Mouse (Mus musculus): Measurements from ENCODE around the gene Sdk1. TPM values are rescaled to one million over a fixed set of nuclear protein-coding genes. Genes with fewer than 3 reads are reported as not detected.

The Sdk1 gene
- polyA plus RNA-seq, 1 experiment: 1.6 TPM

DNA sequence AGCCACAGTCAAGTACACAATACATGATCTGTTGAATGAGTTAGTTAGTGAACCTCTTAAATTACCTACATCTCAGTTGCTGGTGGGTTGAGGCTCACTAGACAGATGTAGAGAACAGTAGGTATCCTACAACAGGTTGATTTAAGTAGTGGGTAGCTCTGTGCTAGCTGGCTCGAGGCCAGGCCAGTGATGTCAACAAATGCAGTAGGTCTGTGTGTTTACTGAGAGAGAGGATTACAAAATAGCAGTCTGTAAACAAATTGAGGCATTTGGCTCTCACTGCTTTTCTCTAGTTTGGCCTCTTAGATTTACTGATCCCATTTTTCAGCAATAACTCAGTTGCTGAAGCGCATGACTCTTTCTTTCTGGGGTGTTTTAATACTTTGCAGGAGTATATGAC, 70.5 kb downstream of the Sdk1 start:
- 64% methylated on average over 2 of the region's 2 CpGs for WGBS
- Histone ChIP-seq H3K4me3 (ENCODE audit: control insufficient read depth, insufficient read depth, low read length) (no peak overlapping the region), H3K27me3 (ENCODE audit: control insufficient read depth, insufficient read depth, low read length) (no peaks in the 10 kb centered on the region), H3K36me3 (ENCODE audit: control insufficient read depth, insufficient read depth, low read length) (no peaks in the 10 kb centered on the region), H3K27ac (ENCODE audit: control insufficient read depth, insufficient read depth, low read length) (no peak overlapping the region), H3K4me1 (replicated peaks; ENCODE audit: control insufficient read depth, insufficient read depth, low read length) (no peaks in the 10 kb centered on the region)
- DNase-seq: no peak
- TF ChIP-seq POLR2A (IDR thresholded peaks at IDR 0.05; ENCODE audit: control insufficient read depth, extremely low read depth, insufficient read depth, low read length, poor library complexity) (no peak), CTCF (IDR thresholded peaks at IDR 0.05; ENCODE audit: borderline replicate concordance, control insufficient read depth, extremely low read depth, insufficient read depth, low read length, poor library complexity) (no peak)

GRCm38 (mm10) chr5:141312305-141312704, 71.0 kb downstream of the Sdk1 start:
- WGBS: 86% methylated on average over 4 of the region's 4 CpGs
- Histone ChIP-seq H3K27me3 (ENCODE audit: control insufficient read depth, insufficient read depth, low read length) (no peaks in the 10 kb centered on the region), H3K27ac (ENCODE audit: control insufficient read depth, insufficient read depth, low read length) (no peak overlapping the region), H3K36me3 (ENCODE audit: control insufficient read depth, insufficient read depth, low read length) (no peaks in the 10 kb centered on the region), H3K4me3 (ENCODE audit: control insufficient read depth, insufficient read depth, low read length) (no peak overlapping the region), H3K4me1 (replicated peaks; ENCODE audit: control insufficient read depth, insufficient read depth, low read length) (no peaks in the 10 kb centered on the region)
- no peak for DNase-seq
- no peak for TF ChIP-seq POLR2A (IDR thresholded peaks at IDR 0.05; ENCODE audit: control insufficient read depth, extremely low read depth, insufficient read depth, low read length, poor library complexity)
- TF ChIP-seq CTCF (IDR thresholded peaks at IDR 0.05; ENCODE audit: borderline replicate concordance, control insufficient read depth, extremely low read depth, insufficient read depth, low read length, poor library complexity): no peak

DNA sequence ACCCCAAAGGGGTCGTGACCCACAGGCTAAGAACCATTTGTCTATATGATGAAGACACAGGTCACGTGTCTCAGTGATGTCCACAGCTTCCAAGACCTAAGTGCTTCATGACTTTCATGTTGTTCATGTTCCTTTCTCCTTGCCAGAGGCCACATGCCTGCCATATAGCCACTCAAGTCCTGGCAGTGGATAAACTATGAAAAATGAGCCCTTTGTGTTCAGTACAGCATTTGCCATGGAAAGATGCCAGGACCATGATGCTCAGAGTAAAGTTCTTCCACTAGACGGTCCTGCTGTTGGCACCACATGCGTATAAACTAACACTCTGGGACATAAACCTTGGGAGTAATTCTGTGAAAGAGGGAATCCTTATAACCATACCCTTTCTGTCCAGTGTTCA, 75.8 kb downstream of the Sdk1 start:
- TF ChIP-seq POLR2A (IDR thresholded peaks at IDR 0.05; ENCODE audit: control insufficient read depth, extremely low read depth, insufficient read depth, low read length, poor library complexity): no peak
- no peak for TF ChIP-seq CTCF (IDR thresholded peaks at IDR 0.05; ENCODE audit: borderline replicate concordance, control insufficient read depth, extremely low read depth, insufficient read depth, low read length, poor library complexity)
- Histone ChIP-seq H3K27me3 (ENCODE audit: control insufficient read depth, insufficient read depth, low read length) (no peaks in the 10 kb centered on the region), H3K4me3 (ENCODE audit: control insufficient read depth, insufficient read depth, low read length) (no peak overlapping the region), H3K4me1 (replicated peaks; ENCODE audit: control insufficient read depth, insufficient read depth, low read length) (no peaks in the 10 kb centered on the region), H3K36me3 (ENCODE audit: control insufficient read depth, insufficient read depth, low read length) (no peaks in the 10 kb centered on the region), H3K27ac (ENCODE audit: control insufficient read depth, insufficient read depth, low read length) (no peak overlapping the region)
- DNase-seq: no peak
- WGBS: 90% methylated on average over 4 of the region's 4 CpGs

DNA sequence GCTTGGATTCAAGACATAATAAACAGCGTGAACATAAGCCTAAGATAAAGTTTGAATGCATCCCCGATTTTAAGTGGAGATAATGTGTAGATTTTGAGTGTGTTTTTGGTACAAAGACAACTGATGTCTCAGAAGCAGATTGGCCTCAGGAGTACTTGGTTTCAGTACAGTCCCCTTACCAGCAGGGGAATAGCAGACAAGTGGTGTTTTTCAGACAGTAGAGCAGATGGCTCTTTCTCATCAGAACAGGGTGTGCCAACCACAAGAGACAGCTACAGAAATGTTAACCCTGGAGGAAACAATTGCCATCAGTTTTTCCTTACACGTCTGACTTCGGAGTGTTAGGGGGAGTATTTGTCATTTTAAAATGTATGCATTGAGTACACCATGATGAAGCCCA, 83.6 kb downstream of the Sdk1 start:
- 92% methylated on average over 4 of the region's 4 CpGs for WGBS
- Histone ChIP-seq H3K36me3 (ENCODE audit: control insufficient read depth, insufficient read depth, low read length) (no peaks in the 10 kb centered on the region), H3K27me3 (ENCODE audit: control insufficient read depth, insufficient read depth, low read length) (no peaks in the 10 kb centered on the region), H3K4me3 (ENCODE audit: control insufficient read depth, insufficient read depth, low read length) (no peak overlapping the region), H3K27ac (ENCODE audit: control insufficient read depth, insufficient read depth, low read length) (no peak overlapping the region), H3K4me1 (replicated peaks; ENCODE audit: control insufficient read depth, insufficient read depth, low read length) (no peaks in the 10 kb centered on the region)
- TF ChIP-seq POLR2A (IDR thresholded peaks at IDR 0.05; ENCODE audit: control insufficient read depth, extremely low read depth, insufficient read depth, low read length, poor library complexity): no peak
- no peak for DNase-seq

- no peak for DNase-seq
- Histone ChIP-seq H3K4me1 (replicated peaks; ENCODE audit: control insufficient read depth, insufficient read depth, low read length) (no peaks in the 10 kb centered on the region), H3K27me3 (ENCODE audit: control insufficient read depth, insufficient read depth, low read length) (no peaks in the 10 kb centered on the region), H3K4me3 (ENCODE audit: control insufficient read depth, insufficient read depth, low read length) (no peak overlapping the region), H3K27ac (ENCODE audit: control insufficient read depth, insufficient read depth, low read length) (no peak overlapping the region), H3K36me3 (ENCODE audit: control insufficient read depth, insufficient read depth, low read length) (no peaks in the 10 kb centered on the region)
- 88% methylated on average over 4 of the region's 4 CpGs for WGBS
- TF ChIP-seq POLR2A (IDR thresholded peaks at IDR 0.05; ENCODE audit: control insufficient read depth, extremely low read depth, insufficient read depth, low read length, poor library complexity) (no peak), CTCF (IDR thresholded peaks at IDR 0.05; ENCODE audit: borderline replicate concordance, control insufficient read depth, extremely low read depth, insufficient read depth, low read length, poor library complexity) (no peak)
These were observed 103.1 kb downstream of the Sdk1 start for GRCm38 (mm10) chr5:141344376-141344775.

GRCm38 (mm10) chr5:141345476-141345875, 104.2 kb downstream of the Sdk1 start:
- 90% methylated on average over 5 of the region's 5 CpGs for whole genome bisulfite sequencing
- TF ChIP-seq CTCF (IDR thresholded peaks at IDR 0.05; ENCODE audit: borderline replicate concordance, control insufficient read depth, extremely low read depth, insufficient read depth, low read length, poor library complexity): no peak
- Histone ChIP-seq H3K27ac (ENCODE audit: control insufficient read depth, insufficient read depth, low read length) (no peak overlapping the region), H3K4me3 (ENCODE audit: control insufficient read depth, insufficient read depth, low read length) (no peak overlapping the region), H3K4me1 (replicated peaks; ENCODE audit: control insufficient read depth, insufficient read depth, low read length) (no peaks in the 10 kb centered on the region), H3K27me3 (ENCODE audit: control insufficient read depth, insufficient read depth, low read length) (no peaks in the 10 kb centered on the region), H3K36me3 (ENCODE audit: control insufficient read depth, insufficient read depth, low read length) (no peaks in the 10 kb centered on the region)
- DNase-seq: no peak

GRCm38 (mm10) chr5:141362676-141363075, 121.4 kb downstream of the Sdk1 start:
- H3K27ac ChIP-seq (ENCODE audit: control insufficient read depth, insufficient read depth, low read length): no peak overlapping the region
- no peak overlapping the region for H3K4me3 ChIP-seq (ENCODE audit: control insufficient read depth, insufficient read depth, low read length)
- 71% methylated on average over 2 of the region's 2 CpGs for WGBS
- H3K27me3 ChIP-seq (ENCODE audit: control insufficient read depth, insufficient read depth, low read length): no peaks in the 10 kb centered on the region
- TF ChIP-seq CTCF (IDR thresholded peaks at IDR 0.05; ENCODE audit: borderline replicate concordance, control insufficient read depth, extremely low read depth, insufficient read depth, low read length, poor library complexity) (no peak), POLR2A (IDR thresholded peaks at IDR 0.05; ENCODE audit: control insufficient read depth, extremely low read depth, insufficient read depth, low read length, poor library complexity) (no peak)
- H3K36me3 ChIP-seq (ENCODE audit: control insufficient read depth, insufficient read depth, low read length): no peaks in the 10 kb centered on the region
- H3K4me1 ChIP-seq (replicated peaks; ENCODE audit: control insufficient read depth, insufficient read depth, low read length): no peaks in the 10 kb centered on the region
- no peak for DNase-seq
